Mouse (Mus musculus): Measurements from ENCODE around the gene Rce1. TPM values are rescaled to one million over a fixed set of nuclear protein-coding genes. Genes with fewer than 3 reads are reported as not detected.

The Rce1 gene
- polyA plus RNA-seq, 1 experiment from 2014 or later, result 84.9 TPM

DNA sequence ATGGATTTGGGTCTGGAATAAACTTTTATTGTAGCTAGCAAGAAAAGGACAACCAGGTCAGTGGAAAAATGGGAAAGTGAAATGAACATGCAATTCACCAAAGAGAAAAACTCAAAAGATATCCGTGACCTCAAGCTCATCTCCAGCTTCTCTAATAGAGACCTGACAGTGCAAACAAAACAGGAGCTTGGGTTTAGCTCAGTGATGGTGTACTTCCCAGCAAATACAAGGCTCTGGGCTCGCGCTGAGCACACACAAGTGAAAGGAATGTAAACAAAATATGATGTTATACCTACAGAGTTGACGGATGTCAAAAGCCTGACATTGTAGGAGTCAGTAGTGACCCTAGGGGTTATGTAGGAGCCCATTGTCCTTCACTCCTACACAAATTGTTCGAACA lies 46.1 kb downstream of the Rce1 start:
- H3K27ac ChIP-seq, result no peak overlapping the region
- no peaks in the 10 kb centered on the region for H3K36me3 ChIP-seq (replicated peaks)
- H3K9me3 ChIP-seq, result no peaks in the 10 kb centered on the region
- H3K4me3 ChIP-seq, result no peak overlapping the region
- no peak for DNase-seq (ENCODE audit: extremely low spot score, low spot score)
- H3K4me1 ChIP-seq, result no peaks in the 10 kb centered on the region
- WGBS, result 89% methylated on average over 5 of the region's 5 CpGs
- H3K27me3 ChIP-seq (ENCODE audit: poor library complexity, severe bottlenecking), result no peaks in the 10 kb centered on the region

DNA sequence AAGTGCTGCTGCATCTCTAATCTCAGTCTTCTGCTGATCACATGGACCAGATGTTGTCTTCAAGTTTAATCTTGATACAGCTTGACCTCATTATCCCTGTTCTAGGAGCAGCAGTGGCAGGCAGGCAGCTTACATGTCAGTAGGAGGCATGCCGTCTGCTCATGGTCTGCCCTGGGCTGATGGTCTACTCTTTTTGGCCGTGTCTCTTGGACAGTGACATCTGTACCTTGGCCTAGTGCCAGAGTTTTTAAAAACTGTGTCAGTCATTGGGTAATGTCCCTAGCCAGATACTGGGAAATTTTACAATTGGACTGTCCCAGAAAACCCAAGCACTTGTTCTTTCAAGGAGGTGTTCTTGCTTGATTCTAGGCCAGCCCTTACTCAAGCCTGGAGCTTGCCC lies 46.6 kb downstream of the Rce1 start:
- no peak for DNase-seq (ENCODE audit: extremely low spot score, low spot score)
- H3K36me3 ChIP-seq (replicated peaks), result no peaks in the 10 kb centered on the region
- 86% methylated on average over 2 of the region's 2 CpGs for WGBS
- H3K27ac ChIP-seq, result no peak overlapping the region
- no peaks in the 10 kb centered on the region for H3K9me3 ChIP-seq
- no peaks in the 10 kb centered on the region for H3K4me1 ChIP-seq
- H3K27me3 ChIP-seq (ENCODE audit: poor library complexity, severe bottlenecking), result no peaks in the 10 kb centered on the region
- no peak overlapping the region for H3K4me3 ChIP-seq

DNA sequence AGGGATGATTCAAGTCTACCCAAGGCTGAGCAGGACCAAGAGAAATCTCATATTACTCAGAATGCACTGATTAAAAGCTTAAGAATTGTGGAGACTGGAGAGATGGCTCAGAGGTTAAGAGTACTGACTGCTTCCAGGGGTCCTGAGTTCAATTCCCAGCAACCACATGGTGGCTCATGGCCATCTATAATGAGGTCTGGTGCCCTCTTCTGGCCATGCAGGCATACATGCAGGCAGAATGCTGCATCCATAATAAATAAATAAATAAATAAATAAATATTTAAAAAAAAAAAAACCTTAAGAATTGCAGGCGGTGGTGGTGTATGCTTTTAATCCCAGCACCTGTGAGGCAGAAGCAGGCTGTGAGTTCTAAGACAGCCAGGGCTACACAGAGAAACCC lies 52.2 kb downstream of the Rce1 start:
- Histone ChIP-seq H3K9me3 (no peaks in the 10 kb centered on the region), H3K4me3 (no peak overlapping the region), H3K36me3 (replicated peaks) (no peaks in the 10 kb centered on the region), H3K4me1 (no peaks in the 10 kb centered on the region; the same call in 1 of the 2 replicates), H3K27me3 (ENCODE audit: poor library complexity, severe bottlenecking) (no peaks in the 10 kb centered on the region), H3K27ac (no peak overlapping the region)
- WGBS, result 83% methylated on average over 1 of the region's 1 CpGs
- DNase-seq (ENCODE audit: extremely low spot score, low spot score), result no peak

Small RNAs within 50 kb of the gene (microRNA-seq; reads per million reads assigned to microRNA genes)
- gene Mir6986, result not detected

Other genes with a start within 250 kb of the Rce1 start
- 55.2 and 57.2 TPM in 2 replicates for gene Kdm2a, start 227.4 kb downstream of the Rce1 start, polyA plus RNA-seq (2016; fragmentation: Nextera tagmentation; extraction: Ambion mirVana)
- gene Rhod, start 186.2 kb downstream of the Rce1 start, polyA plus RNA-seq (2016; fragmentation: Nextera tagmentation; extraction: Ambion mirVana), result 20.8 and 23.2 TPM in 2 replicates
- 2.5 and 3.0 TPM in 2 replicates for gene Syt12, start 148.2 kb downstream of the Rce1 start, polyA plus RNA-seq (2016; fragmentation: Nextera tagmentation; extraction: Ambion mirVana)
- gene 2010003K11Rik, start 127.1 kb downstream of the Rce1 start, polyA plus RNA-seq (2016; fragmentation: Nextera tagmentation; extraction: Ambion mirVana), result not detected in 2 replicates
- 17.0 and 18.5 TPM in 2 replicates for gene Pcx, start 115.2 kb downstream of the Rce1 start, polyA plus RNA-seq (2016; fragmentation: Nextera tagmentation; extraction: Ambion mirVana)
- gene Lrfn4, start 10.0 kb downstream of the Rce1 start, polyA plus RNA-seq (2016; fragmentation: Nextera tagmentation; extraction: Ambion mirVana), result 5.0 and 5.7 TPM in 2 replicates
- 2.2 and 3.0 TPM in 2 replicates for gene Gm960, start 73.0 kb upstream of the Rce1 start, polyA plus RNA-seq (2016; fragmentation: Nextera tagmentation; extraction: Ambion mirVana)
- 6.6 and 8.3 TPM in 2 replicates for gene Sptbn2, start 85.5 kb upstream of the Rce1 start, polyA plus RNA-seq (2016; fragmentation: Nextera tagmentation; extraction: Ambion mirVana)
- gene Rbm4b, start 130.9 kb upstream of the Rce1 start, polyA plus RNA-seq (2016; fragmentation: Nextera tagmentation; extraction: Ambion mirVana), result 104 and 106 TPM in 2 replicates
- gene Rbm4, start 168.3 kb upstream of the Rce1 start, polyA plus RNA-seq (2016; fragmentation: Nextera tagmentation; extraction: Ambion mirVana), result 94.2 and 96.7 TPM in 2 replicates
- gene Gm21992, start 186.0 kb upstream of the Rce1 start, polyA plus RNA-seq (2016; fragmentation: Nextera tagmentation; extraction: Ambion mirVana), result 34.4 and 35.7 TPM in 2 replicates
- 137 and 140 TPM in 2 replicates for gene Rbm14, start 186.0 kb upstream of the Rce1 start, polyA plus RNA-seq (2016; fragmentation: Nextera tagmentation; extraction: Ambion mirVana)
- 40.5 and 47.2 TPM in 2 replicates for gene Ccs, start 213.7 kb upstream of the Rce1 start, polyA plus RNA-seq (2016; fragmentation: Nextera tagmentation; extraction: Ambion mirVana)
- gene Ccdc87, start 213.7 kb upstream of the Rce1 start, polyA plus RNA-seq (2016; fragmentation: Nextera tagmentation; extraction: Ambion mirVana), result 0.18 TPM in 1 of 2 replicates, not detected in the other
- 21.4 and 25.5 TPM in 2 replicates for gene Ctsf, start 229.5 kb upstream of the Rce1 start, polyA plus RNA-seq (2016; fragmentation: Nextera tagmentation; extraction: Ambion mirVana)

All from forebrain, embryonic 10.5 days (tissue).